Mouse (Mus musculus) hindbrain, embryonic 13.5 days (tissue): ENCODE results near the gene Rad23a. TPM values are rescaled to one million over a fixed set of nuclear protein-coding genes. Genes with fewer than 3 reads are reported as not detected.
A peak's percentile ranks its signal among the peaks of the same experiment; 100 is the strongest.

Experiments
- ATAC-seq: fragments of 200-750 bp; cut with Nextera tagmentation; 2 replicates; pipeline ENCODE4 v1.8.0; 2017; ENCODE audit warnings: moderate TSS enrichment; ENCODE audit not compliant: low FRiP score
- H3K27ac ChIP-seq: fragments of 300-500 bp; sonication (generic); 2 replicates; pipeline ENCODE4 v1.5.1; 2015; ENCODE audit warnings: inconsistent platforms, mild to moderate bottlenecking, moderate library complexity
- H3K27me3 ChIP-seq: fragments of 300-500 bp; sonication (generic); 2 replicates; pipeline ENCODE4 v1.6.1; 2015; ENCODE audit warnings: mild to moderate bottlenecking, inconsistent platforms
- H3K36me3 ChIP-seq: fragments of 300-500 bp; sonication (generic); 2 replicates; pipeline ENCODE4 v1.6.1; 2015; ENCODE audit warnings: mild to moderate bottlenecking, inconsistent platforms
- H3K4me1 ChIP-seq: fragments of 300-500 bp; sonication (generic); replicated peaks from 2 replicates; pipeline ENCODE4 v1.6.1; 2015; ENCODE audit warnings: inconsistent platforms
- H3K4me2 ChIP-seq: fragments of 300-500 bp; sonication (generic); 2 replicates; pipeline ENCODE4 v1.6.1; 2015; ENCODE audit warnings: inconsistent platforms, mild to moderate bottlenecking, moderate library complexity
- H3K4me3 ChIP-seq: fragments of 300-500 bp; sonication (generic); 2 replicates; pipeline ENCODE4 v1.5.1; 2015; ENCODE audit warnings: mild to moderate bottlenecking, inconsistent platforms
- H3K9ac ChIP-seq: fragments of 300-500 bp; sonication (generic); 2 replicates; pipeline ENCODE4 v1.6.1; 2015; ENCODE audit warnings: mild to moderate bottlenecking, inconsistent platforms
- H3K9me3 ChIP-seq: fragments of 300-500 bp; sonication (generic); 2 replicates; pipeline ENCODE4 v1.6.1; 2016; ENCODE audit warnings: inconsistent platforms
- WGBS: fragments of 180-500 bp; shearing (Covaris S2); methylation state at CpG from one replicate; pipeline ENCODE4 v1.1.7; 2015; 5-methylcytosine and 5-hydroxymethylcytosine counted together
- polyA plus RNA-seq: library from polyadenylated mRNA; unstranded; fragments of >200 nt; fragmentation: Nextera tagmentation; extraction: Ambion mirVana; gene quantifications from 2 replicates; pipeline ENCODE4 v1.2.1, GENCODE M21; 2015

The Rad23a gene
- polyA plus RNA-seq, 1 experiment from 2014 or later = 83.2 TPM

GRCm38 (mm10) chr8:84799999-84800831, 40.2 kb downstream of the Rad23a start, which contains the start of gene Nfix:
TSS of gene Nfix (minus strand) at chr8:84800344.
- WGBS = 3% methylated on average over 42 of the region's 125 CpGs
- H3K9me3 ChIP-seq = no peaks in the 10 kb centered on the region
- peak within 1 kb of the TSS; percentile 76 for H3K4me2 ChIP-seq
- H3K4me3 ChIP-seq = peak within 1 kb of the TSS; percentile 72
- peaks cover 47% of the 10 kb centered on the region for H3K4me1 ChIP-seq
- H3K27me3 ChIP-seq = peaks cover 98% of the 10 kb centered on the region
- peak within 1 kb of the TSS; percentile 88 for H3K9ac ChIP-seq
- no peaks in the 10 kb centered on the region for H3K36me3 ChIP-seq
- peak; percentile 44; the same call in 1 of the 2 replicates for ATAC-seq
- H3K27ac ChIP-seq = peak within 1 kb of the TSS; percentile 87

- H3K4me1 ChIP-seq = peaks cover 55% of the 10 kb centered on the region
- H3K36me3 ChIP-seq = no peaks in the 10 kb centered on the region
- H3K9ac ChIP-seq = peak overlapping the region; percentile 88
- no peaks in the 10 kb centered on the region for H3K9me3 ChIP-seq
- peak overlapping the region; percentile 76 for H3K4me2 ChIP-seq
- H3K4me3 ChIP-seq = peak overlapping the region; percentile 72
- peak overlapping the region; percentile 87 for H3K27ac ChIP-seq
- no peak for ATAC-seq
- WGBS = under 1% methylated on average over 73 of the region's 108 CpGs
- H3K27me3 ChIP-seq = peaks cover 98% of the 10 kb centered on the region
These were observed 41.1 kb downstream of the Rad23a start for GRCm38 (mm10) chr8:84799136-84799931.

- H3K9ac ChIP-seq = peak overlapping the region; percentile 88
These were observed 41.9 kb downstream of the Rad23a start for GRCm38 (mm10) chr8:84798446-84799135.

GRCm38 (mm10) chr8:84797971-84798370, 42.5 kb downstream of the Rad23a start:
- peaks cover 69% of the 10 kb centered on the region for H3K4me1 ChIP-seq
- H3K27me3 ChIP-seq = peaks cover 98% of the 10 kb centered on the region
- H3K9me3 ChIP-seq = no peaks in the 10 kb centered on the region
- peak overlapping the region; percentile 88; the same call in 1 of the 2 replicates for H3K9ac ChIP-seq
- peak overlapping the region; percentile 72 for H3K4me3 ChIP-seq
- WGBS = 71% methylated on average over 6 of the region's 6 CpGs
- no peak for ATAC-seq
- H3K36me3 ChIP-seq = no peaks in the 10 kb centered on the region
- H3K27ac ChIP-seq = peak overlapping the region; percentile 87; the same call in 1 of the 2 replicates
- H3K4me2 ChIP-seq = peak overlapping the region; percentile 76

More at GRCm38 (mm10) chr8:84798446-84799135, 41.9 kb downstream of the Rad23a start:
- no peaks in the 10 kb centered on the region for H3K36me3 ChIP-seq
- H3K4me2 ChIP-seq = peak overlapping the region; percentile 76
- ATAC-seq = no peak
- no peaks in the 10 kb centered on the region for H3K9me3 ChIP-seq
- WGBS = 39% methylated on average over 10 of the region's 10 CpGs
- peaks cover 63% of the 10 kb centered on the region for H3K4me1 ChIP-seq
- H3K4me3 ChIP-seq = peak overlapping the region; percentile 72
- H3K27me3 ChIP-seq = peaks cover 98% of the 10 kb centered on the region
- H3K27ac ChIP-seq = peak overlapping the region; percentile 87

- Histone ChIP-seq H3K4me3 (no peak overlapping the region), H3K4me1 (peaks cover 75% of the 10 kb centered on the region), H3K27ac (no peak overlapping the region), H3K27me3 (peaks cover 98% of the 10 kb centered on the region), H3K9ac (peak overlapping the region; percentile 88; the same call in 1 of the 2 replicates), H3K4me2 (peak overlapping the region; percentile 76), H3K36me3 (no peaks in the 10 kb centered on the region), H3K9me3 (no peaks in the 10 kb centered on the region)
- no peak for ATAC-seq
- WGBS = 78% methylated on average over 15 of the region's 15 CpGs
These were observed 43.1 kb downstream of the Rad23a start for GRCm38 (mm10) chr8:84797256-84797797.

- H3K4me2 ChIP-seq = peak overlapping the region; percentile 29
- H3K4me1 ChIP-seq = peaks cover 83% of the 10 kb centered on the region
- H3K36me3 ChIP-seq = no peaks in the 10 kb centered on the region
- peak overlapping the region; percentile 35; the same call in 1 of the 2 replicates for H3K9ac ChIP-seq
- WGBS = 47% methylated on average over 7 of the region's 7 CpGs
- no peaks in the 10 kb centered on the region for H3K9me3 ChIP-seq
- H3K4me3 ChIP-seq = no peak overlapping the region
- ATAC-seq = peak; percentile 43
- H3K27me3 ChIP-seq = peaks cover 100% of the 10 kb centered on the region
- H3K27ac ChIP-seq = peak overlapping the region; percentile 92
These were observed 46.0 kb downstream of the Rad23a start for GRCm38 (mm10) chr8:84794486-84794885.

- H3K4me1 ChIP-seq = peaks cover 83% of the 10 kb centered on the region
- 48% methylated on average over 13 of the region's 13 CpGs for WGBS
These were observed 46.5 kb downstream of the Rad23a start for GRCm38 (mm10) chr8:84793791-84794485.

GRCm38 (mm10) chr8:84793134-84793533, 47.3 kb downstream of the Rad23a start:
- H3K27me3 ChIP-seq = peaks cover 100% of the 10 kb centered on the region
- peaks cover 82% of the 10 kb centered on the region for H3K4me1 ChIP-seq
- ATAC-seq = no peak
- WGBS = 80% methylated on average over 9 of the region's 9 CpGs
- no peaks in the 10 kb centered on the region for H3K36me3 ChIP-seq
- no peak overlapping the region; the same call in 1 of the 2 replicates for H3K9ac ChIP-seq
- peak overlapping the region; percentile 92 for H3K27ac ChIP-seq
- H3K4me3 ChIP-seq = no peak overlapping the region
- peak overlapping the region; percentile 33 for H3K4me2 ChIP-seq
- H3K9me3 ChIP-seq = no peaks in the 10 kb centered on the region

More at GRCm38 (mm10) chr8:84793791-84794485, 46.5 kb downstream of the Rad23a start:
- Histone ChIP-seq H3K27ac (peak overlapping the region; percentile 92), H3K4me3 (peak overlapping the region; percentile 9; the same call in 1 of the 2 replicates), H3K4me2 (peak overlapping the region; percentile 33), H3K9ac (peak overlapping the region; percentile 43; the same call in 1 of the 2 replicates), H3K36me3 (no peaks in the 10 kb centered on the region), H3K27me3 (peaks cover 100% of the 10 kb centered on the region), H3K9me3 (no peaks in the 10 kb centered on the region)
- ATAC-seq = peak; percentile 80

GRCm38 (mm10) chr8:84792429-84792947, 48.0 kb downstream of the Rad23a start:
- Histone ChIP-seq H3K4me1 (peaks cover 82% of the 10 kb centered on the region), H3K9ac (0 out of 2 replicates have a peak overlapping the region, but pooled peaks have one; percentile 13), H3K36me3 (no peaks in the 10 kb centered on the region), H3K4me3 (no peak overlapping the region), H3K9me3 (no peaks in the 10 kb centered on the region), H3K27me3 (peaks cover 100% of the 10 kb centered on the region), H3K27ac (no peak overlapping the region), H3K4me2 (no peak overlapping the region)
- WGBS = 81% methylated on average over 12 of the region's 12 CpGs
- ATAC-seq = no peak

- Histone ChIP-seq H3K4me1 (peaks cover 88% of the 10 kb centered on the region), H3K4me2 (no peak overlapping the region), H3K4me3 (no peak overlapping the region), H3K9ac (no peak overlapping the region), H3K36me3 (no peaks in the 10 kb centered on the region), H3K9me3 (no peaks in the 10 kb centered on the region), H3K27me3 (peaks cover 100% of the 10 kb centered on the region), H3K27ac (no peak overlapping the region)
- ATAC-seq = no peak
- 76% methylated on average over 2 of the region's 2 CpGs for WGBS
These were observed 49.9 kb downstream of the Rad23a start for GRCm38 (mm10) chr8:84790537-84790936.
